Mouse (Mus musculus): ENCODE data around the gene Acads.
A peak's percentile ranks its signal among the peaks of the same experiment; 100 is the strongest.
"Not testable (repeated sequence)": the region's sequence is repeated elsewhere in the genome, so short reads cannot be mapped to it uniquely, and the experiment has no call there.

Gene Acads

GRCm38 (mm10) chr5:115118961-115119570 lies at the start of gene Acads:
TSS of gene Acads (minus strand) at chr5:115119346.
- DNase-seq (ENCODE audit: low spot score in 2 of 2): peak; percentile 59 to 72

- DNase-seq (ENCODE audit: low spot score in 2 of 2): no peak
Observed at GRCm38 (mm10) chr5:115167396-115167795, 48.2 kb upstream of the Acads start.

- DNase-seq (ENCODE audit: low spot score in 2 of 2): no peak
Observed at GRCm38 (mm10) chr5:115166815-115167194, 47.7 kb upstream of the Acads start.

- DNase-seq (ENCODE audit: low spot score in 2 of 2): no peak
Observed at GRCm38 (mm10) chr5:115165895-115166814, 47.0 kb upstream of the Acads start.

- no peak for DNase-seq (ENCODE audit: low spot score in 2 of 2)
Observed at GRCm38 (mm10) chr5:115165351-115165750, 46.2 kb upstream of the Acads start.

- not testable (repeated sequence) for DNase-seq (ENCODE audit: low spot score in 2 of 2)
Observed at GRCm38 (mm10) chr5:115164446-115164845, 45.3 kb upstream of the Acads start.

GRCm38 (mm10) chr5:115163563-115163962 lies 44.4 kb upstream of the Acads start:
- peak; percentile 49 to 63 for DNase-seq (ENCODE audit: low spot score in 2 of 2)

GRCm38 (mm10) chr5:115161940-115162279 lies 42.8 kb upstream of the Acads start:
- not testable (repeated sequence) for DNase-seq (ENCODE audit: low spot score in 2 of 2)

- no peak for DNase-seq (ENCODE audit: low spot score in 2 of 2)
Observed at GRCm38 (mm10) chr5:115161064-115161939, 42.2 kb upstream of the Acads start.

- DNase-seq (ENCODE audit: low spot score in 2 of 2): no peak
Observed at GRCm38 (mm10) chr5:115160655-115161054, 41.5 kb upstream of the Acads start.

- no peak for DNase-seq (ENCODE audit: low spot score in 2 of 2)
Observed at GRCm38 (mm10) chr5:115159165-115159564, 40.0 kb upstream of the Acads start.

GRCm38 (mm10) chr5:115158040-115158983 lies 39.2 kb upstream of the Acads start, which contains the start of gene Mlec:
TSS of gene Mlec (minus strand) at chr5:115158179.
- peak; percentile 98 to 99 for DNase-seq (ENCODE audit: low spot score in 2 of 2)

GRCm38 (mm10) chr5:115156933-115157589 lies 37.9 kb upstream of the Acads start:
- no peak for DNase-seq (ENCODE audit: low spot score in 2 of 2)

GRCm38 (mm10) chr5:115156401-115156800 lies 37.3 kb upstream of the Acads start:
- DNase-seq (ENCODE audit: low spot score in 2 of 2): no peak

- DNase-seq (ENCODE audit: low spot score in 2 of 2): no peak
Observed at GRCm38 (mm10) chr5:115155831-115156230, 36.7 kb upstream of the Acads start.

- no peak for DNase-seq (ENCODE audit: low spot score in 2 of 2)
Observed at GRCm38 (mm10) chr5:115155156-115155631, 36.0 kb upstream of the Acads start.

GRCm38 (mm10) chr5:115152132-115152956 lies 33.2 kb upstream of the Acads start:
- DNase-seq (ENCODE audit: low spot score in 2 of 2): no peak

- no peak for DNase-seq (ENCODE audit: low spot score in 2 of 2)
Observed at GRCm38 (mm10) chr5:115151457-115151856, 32.3 kb upstream of the Acads start.

GRCm38 (mm10) chr5:115150991-115151390 lies 31.8 kb upstream of the Acads start:
- DNase-seq (ENCODE audit: low spot score in 2 of 2): no peak

Measured in frontal cortex, postnatal 10 days (tissue).